In the genomic region with DNA sequence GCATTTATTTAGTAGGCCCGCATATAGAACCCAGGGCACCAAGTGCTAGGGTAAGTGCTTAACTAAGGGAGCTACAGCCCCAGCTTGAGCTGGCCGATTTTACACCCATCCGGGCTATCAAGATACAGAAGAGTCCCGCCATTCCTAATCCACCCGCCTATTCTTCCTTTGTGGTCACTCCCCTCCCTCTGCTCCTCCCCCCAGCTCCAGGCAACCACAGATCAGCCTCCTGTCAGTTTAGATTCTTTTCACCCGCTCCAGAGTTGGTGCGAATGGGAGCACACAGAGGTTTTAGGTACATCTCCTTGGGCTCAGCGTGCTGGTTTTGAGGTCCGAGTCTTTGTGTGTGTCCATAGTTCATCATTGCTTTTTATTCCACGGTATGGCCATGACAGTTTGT, we compare ENCODE assay signal across 9 mouse cellular contexts. TPM values are rescaled to one million over a fixed set of nuclear protein-coding genes. Genes with fewer than 3 reads are reported as not detected.
DNase-seq lines count a peak whose midpoint lies in the region; ATAC-seq and TF ChIP-seq lines count a peak whose summit lies in the region.
"Had no signal": no experiment of that assay in that cellular context is flagged by ENCODE, and none has a peak within 500 bp of the region (broad histone marks: within the 10 kb centered on the region; RNA-seq: fewer than 3 reads in every experiment).

No protein-coding gene starts in this region.

- H3K4me2 ChIP-seq in lung, embryonic 14.5 days, result peak overlapping the region; percentile 46
- 0 out of 2 replicates have a peak overlapping the region, but pooled peaks have one; percentile 6 for H3K4me2 ChIP-seq in embryonic facial prominence, embryonic 15.5 days (replicated peaks)
- no peak overlapping the region for H3K4me2 ChIP-seq in limb, embryonic 12.5 days
- H3K4me2 ChIP-seq in stomach, embryonic 14.5 days (replicated peaks; ENCODE audit: low read depth, low read length), result peak overlapping the region; percentile 21; the same call in 1 of the 2 replicates

- no peak overlapping the region for H3K9ac ChIP-seq in lung, embryonic 14.5 days
- no peak overlapping the region for H3K9ac ChIP-seq in embryonic facial prominence, embryonic 15.5 days
- H3K9ac ChIP-seq in limb, embryonic 12.5 days (replicated peaks), result 0 out of 2 replicates have a peak overlapping the region, but pooled peaks have one; percentile 18
- H3K9ac ChIP-seq in stomach, embryonic 14.5 days (replicated peaks; ENCODE audit: low read depth, low read length), result no peak overlapping the region

- H3K4me3 ChIP-seq in lung, embryonic 14.5 days (ENCODE audit: low read depth, low read length), result no peak overlapping the region
- H3K4me3 ChIP-seq in embryonic facial prominence, embryonic 15.5 days (replicated peaks), result 0 out of 2 replicates have a peak overlapping the region, but pooled peaks have one; percentile 0
- H3K4me3 ChIP-seq in limb, embryonic 12.5 days (replicated peaks), result no peak overlapping the region
- H3K4me3 ChIP-seq in stomach, embryonic 14.5 days (ENCODE audit: low read depth, low read length), result no peak overlapping the region

- 0 out of 2 replicates have a peak, but pooled peaks have one; percentile 12 for ATAC-seq in lung, embryonic 14.5 days (ENCODE audit: insufficient read depth)
- no peak for ATAC-seq in embryonic facial prominence, embryonic 15.5 days (ENCODE audit: insufficient number of reproducible peaks, low FRiP score, low TSS enrichment, low read depth)
- no peak for ATAC-seq in limb, embryonic 12.5 days (ENCODE audit: insufficient number of reproducible peaks, insufficient read depth, low FRiP score, low TSS enrichment, low read depth)
- ATAC-seq in stomach, embryonic 14.5 days (ENCODE audit: insufficient number of reproducible peaks, insufficient read depth, low FRiP score, low read depth), result no peak; the same call in 1 of the 2 replicates
- no peak for ATAC-seq in activated CD4-positive, CD25-positive, alpha-beta regulatory T cell, adult 4 months

- no peak for TF ChIP-seq CTCF in lung, embryonic 14.5 days (IDR thresholded peaks at IDR 0.05; ENCODE audit: low read depth)

- no peaks in the 10 kb centered on the region; the same call in 1 of the 2 replicates for H3K4me1 ChIP-seq in lung, embryonic 14.5 days (ENCODE audit: insufficient read depth)
- H3K4me1 ChIP-seq in embryonic facial prominence, embryonic 15.5 days, result peaks cover 21% of the 10 kb centered on the region
- peaks cover 14% of the 10 kb centered on the region for H3K4me1 ChIP-seq in limb, embryonic 12.5 days (replicated peaks)
- peaks cover 11% of the 10 kb centered on the region for H3K4me1 ChIP-seq in stomach, embryonic 14.5 days (ENCODE audit: control insufficient read depth, insufficient read depth, low read length)

- no peaks in the 10 kb centered on the region for H3K36me3 ChIP-seq in lung, embryonic 14.5 days (ENCODE audit: insufficient read depth)
- H3K36me3 ChIP-seq in embryonic facial prominence, embryonic 15.5 days, result no peaks in the 10 kb centered on the region
- no peaks in the 10 kb centered on the region for H3K36me3 ChIP-seq in limb, embryonic 12.5 days
- H3K36me3 ChIP-seq in stomach, embryonic 14.5 days (ENCODE audit: control insufficient read depth, insufficient read depth, low read length), result no peaks in the 10 kb centered on the region

- H3K9me3 ChIP-seq in lung, embryonic 14.5 days (ENCODE audit: low read depth, low read length), result no peaks in the 10 kb centered on the region
- H3K9me3 ChIP-seq in embryonic facial prominence, embryonic 15.5 days (replicated peaks), result no peaks in the 10 kb centered on the region
- peaks cover 5% of the 10 kb centered on the region; the same call in 1 of the 2 replicates for H3K9me3 ChIP-seq in limb, embryonic 12.5 days
- H3K9me3 ChIP-seq in stomach, embryonic 14.5 days (ENCODE audit: control insufficient read depth, low read depth, low read length), result no peaks in the 10 kb centered on the region

- no peak overlapping the region for H3K27ac ChIP-seq in lung, embryonic 14.5 days (ENCODE audit: low read depth)
- H3K27ac ChIP-seq in embryonic facial prominence, embryonic 15.5 days (replicated peaks), result no peak overlapping the region
- no peak overlapping the region for H3K27ac ChIP-seq in limb, embryonic 12.5 days
- H3K27ac ChIP-seq in stomach, embryonic 14.5 days (ENCODE audit: low read length), result no peak overlapping the region

- H3K27me3 ChIP-seq in lung, embryonic 14.5 days (ENCODE audit: insufficient read depth, low read length), result peaks cover 22% of the 10 kb centered on the region
- H3K27me3 ChIP-seq in embryonic facial prominence, embryonic 15.5 days, result peaks cover 35% of the 10 kb centered on the region
- H3K27me3 ChIP-seq in limb, embryonic 12.5 days, result peaks cover 56% of the 10 kb centered on the region
- 0 out of 2 replicates have a peak, but pooled peaks cover 4% of the 10 kb centered on the region for H3K27me3 ChIP-seq in stomach, embryonic 14.5 days (ENCODE audit: control insufficient read depth, insufficient read depth, low read length)

- peak; percentile 58 for DNase-seq in lung, embryonic 14.5 days
- no peak for DNase-seq in lung, postnatal 36 days
- no peak for DNase-seq in frontal cortex, postnatal 14 days (ENCODE audit: low spot score in 2 of 2)
- no peak for DNase-seq in cerebellum, adult 8-10 months
- DNase-seq: cerebellum, postnatal 36 days had no signal

- 8% methylated on average over 10 of the region's 10 CpGs for WGBS in lung, embryonic 14.5 days
- 12% methylated on average over 10 of the region's 10 CpGs for WGBS in embryonic facial prominence, embryonic 15.5 days
- 15% methylated on average over 10 of the region's 10 CpGs for WGBS in limb, embryonic 12.5 days
- 7% methylated on average over 10 of the region's 10 CpGs for WGBS in stomach, embryonic 14.5 days

RNA-seq across cellular contexts. Expression of gene Lactbl1, which starts 16.5 kb away (rescaled TPM):
- polyA plus RNA-seq in lung, embryonic 14.5 days (2014; fragmentation: Nextera tagmentation; extraction: Ambion mirVana), result not detected in 2 replicates
- 0.05 TPM in 1 of 2 replicates, not detected in the other for polyA plus RNA-seq in embryonic facial prominence, embryonic 15.5 days (2015; fragmentation: Nextera tagmentation; extraction: Ambion mirVana)
- polyA plus RNA-seq in limb, embryonic 12.5 days (2016; fragmentation: Nextera tagmentation; extraction: Ambion mirVana), result not detected in 2 replicates
- polyA plus RNA-seq in stomach, embryonic 14.5 days (2014; fragmentation: Nextera tagmentation; extraction: Ambion mirVana), result 0.10 TPM in 1 of 2 replicates, not detected in the other
- not detected for polyA plus RNA-seq in activated CD4-positive, CD25-positive, alpha-beta regulatory T cell, adult 4 months (2017; shearing (Covaris generic))

RNA-seq across cellular contexts. Expression of gene Tex46, which starts 28.7 kb away (rescaled TPM):
- polyA plus RNA-seq in lung, embryonic 14.5 days (2014; fragmentation: Nextera tagmentation; extraction: Ambion mirVana), result not detected in 2 replicates
- polyA plus RNA-seq in embryonic facial prominence, embryonic 15.5 days (2015; fragmentation: Nextera tagmentation; extraction: Ambion mirVana), result not detected in 2 replicates
- not detected in 2 replicates for polyA plus RNA-seq in limb, embryonic 12.5 days (2016; fragmentation: Nextera tagmentation; extraction: Ambion mirVana)
- polyA plus RNA-seq in stomach, embryonic 14.5 days (2014; fragmentation: Nextera tagmentation; extraction: Ambion mirVana), result not detected in 2 replicates
- not detected for polyA plus RNA-seq in activated CD4-positive, CD25-positive, alpha-beta regulatory T cell, adult 4 months (2017; shearing (Covaris generic))

RNA-seq across cellular contexts. Expression of gene Kdm1a, which starts 36.4 kb away (rescaled TPM):
- 56.5 and 58.8 TPM in 2 replicates for polyA plus RNA-seq in lung, embryonic 14.5 days (2014; fragmentation: Nextera tagmentation; extraction: Ambion mirVana)
- polyA plus RNA-seq in embryonic facial prominence, embryonic 15.5 days (2015; fragmentation: Nextera tagmentation; extraction: Ambion mirVana), result 39.6 and 40.2 TPM in 2 replicates
- 78.4 and 79.7 TPM in 2 replicates for polyA plus RNA-seq in limb, embryonic 12.5 days (2016; fragmentation: Nextera tagmentation; extraction: Ambion mirVana)
- 52.7 and 55.6 TPM in 2 replicates for polyA plus RNA-seq in stomach, embryonic 14.5 days (2014; fragmentation: Nextera tagmentation; extraction: Ambion mirVana)
- 10 to 100 TPM; 17.1 to 19.4 TPM for polyA plus RNA-seq in activated CD4-positive, CD25-positive, alpha-beta regulatory T cell, adult 4 months (2017; shearing (Covaris generic))
